Mouse (Mus musculus) adrenal gland, adult 8-10 months (tissue): Measurements from ENCODE around the gene Tulp4. TPM values are rescaled to one million over a fixed set of nuclear protein-coding genes. Genes with fewer than 3 reads are reported as not detected.

Experiments used
- DNase-seq: peaks from one replicate; pipeline ENCODE4 v3.0.0; 2022
- total RNA-seq, 4 experiments: library from RNA; stranded (reverse); gene quantifications; 2 replicates each; pipeline ENCODE4 v1.2.4; 2022

The Tulp4 gene
- total RNA-seq, 4 experiments from 2014 or later, result 86.9 to 123 (median 107) TPM

- no peak for DNase-seq
Measured at GRCm38 (mm10) chr17:6125441-6125840, 19.2 kb downstream of the Tulp4 start.

- DNase-seq, result no peak
Measured at GRCm38 (mm10) chr17:6128039-6128438, 21.8 kb downstream of the Tulp4 start.

- no peak for DNase-seq
Measured at GRCm38 (mm10) chr17:6129361-6129760, 23.1 kb downstream of the Tulp4 start.

GRCm38 (mm10) chr17:6131083-6131482 lies 24.8 kb downstream of the Tulp4 start:
- no peak for DNase-seq

GRCm38 (mm10) chr17:6140875-6141274 lies 34.6 kb downstream of the Tulp4 start:
- DNase-seq, result no peak

GRCm38 (mm10) chr17:6141344-6141743 lies 35.1 kb downstream of the Tulp4 start:
- no peak for DNase-seq

- no peak for DNase-seq
Measured at GRCm38 (mm10) chr17:6145244-6145643, 39.0 kb downstream of the Tulp4 start.

- no peak for DNase-seq
Measured at GRCm38 (mm10) chr17:6152941-6153340, 46.7 kb downstream of the Tulp4 start.

- DNase-seq, result no peak
Measured at GRCm38 (mm10) chr17:6153581-6153980, 47.3 kb downstream of the Tulp4 start.

GRCm38 (mm10) chr17:6154366-6154765 lies 48.1 kb downstream of the Tulp4 start:
- DNase-seq, result no peak

- no peak for DNase-seq
Measured at GRCm38 (mm10) chr17:6160495-6160894, 54.3 kb downstream of the Tulp4 start.

- no peak for DNase-seq
Measured at GRCm38 (mm10) chr17:6161916-6162315, 55.7 kb downstream of the Tulp4 start.

- DNase-seq, result peak; percentile 24
Measured at GRCm38 (mm10) chr17:6162761-6163160, 56.5 kb downstream of the Tulp4 start.

- DNase-seq, result no peak
Measured at GRCm38 (mm10) chr17:6164911-6165310, 58.7 kb downstream of the Tulp4 start.

GRCm38 (mm10) chr17:6172440-6172839 lies 66.2 kb downstream of the Tulp4 start:
- no peak for DNase-seq

GRCm38 (mm10) chr17:6172926-6173690 lies 66.9 kb downstream of the Tulp4 start:
- DNase-seq, result peak; percentile 42

- DNase-seq, result no peak
Measured at GRCm38 (mm10) chr17:6174574-6174973, 68.3 kb downstream of the Tulp4 start.

GRCm38 (mm10) chr17:6178564-6179267 lies 72.5 kb downstream of the Tulp4 start:
- DNase-seq, result no peak

GRCm38 (mm10) chr17:6179389-6179788 lies 73.2 kb downstream of the Tulp4 start:
- no peak for DNase-seq

- peak; percentile 24 for DNase-seq
Measured at GRCm38 (mm10) chr17:6180421-6180820, 74.2 kb downstream of the Tulp4 start.

- no peak for DNase-seq
Measured at GRCm38 (mm10) chr17:6182715-6183114, 76.5 kb downstream of the Tulp4 start.

GRCm38 (mm10) chr17:6186651-6187050 lies 80.4 kb downstream of the Tulp4 start:
- DNase-seq, result no peak

GRCm38 (mm10) chr17:6187183-6187582 lies 80.9 kb downstream of the Tulp4 start:
- no peak for DNase-seq

GRCm38 (mm10) chr17:6189207-6189606 lies 83.0 kb downstream of the Tulp4 start:
- DNase-seq, result no peak
